In genomic region chr9:107633091-107633660, GRCm38 (mm10) we compare ENCODE assay signal across 8 mouse cellular contexts. TPM values are rescaled to one million over a fixed set of nuclear protein-coding genes. Genes with fewer than 3 reads are reported as not detected.
DNase-seq lines count a peak whose midpoint lies in the region; ATAC-seq and TF ChIP-seq lines count a peak whose summit lies in the region.

No protein-coding gene starts in this region.

- H3K27ac ChIP-seq in heart, embryonic 13.5 days (replicated peaks): peak overlapping the region; percentile 96
- H3K27ac ChIP-seq in kidney, postnatal 0 days: peak overlapping the region; percentile 92
- H3K27ac ChIP-seq in liver, embryonic 14.5 days: peak overlapping the region; percentile 74
- peak overlapping the region; percentile 88 for H3K27ac ChIP-seq in stomach, embryonic 15.5 days

- WGBS in heart, embryonic 13.5 days: 2% methylated on average over 33 of the region's 33 CpGs
- 2% methylated on average over 29 of the region's 33 CpGs for WGBS in kidney, postnatal 0 days
- under 1% methylated on average over 33 of the region's 33 CpGs for WGBS in liver, embryonic 14.5 days (ENCODE audit: insufficient replicate concordance)
- WGBS in stomach, embryonic 15.5 days: 2% methylated on average over 33 of the region's 33 CpGs

- ATAC-seq in heart, embryonic 13.5 days (ENCODE audit: extremely low read depth, insufficient number of reproducible peaks, low FRiP score, low TSS enrichment): peak; percentile 14; the same call in 1 of the 2 replicates
- no peak; the same call in 1 of the 2 replicates for ATAC-seq in kidney, postnatal 0 days (replicated peaks; ENCODE audit: low FRiP score, low read depth)
- ATAC-seq in liver, embryonic 14.5 days (ENCODE audit: insufficient read depth): peak; percentile 40
- ATAC-seq in stomach, embryonic 15.5 days (ENCODE audit: insufficient read depth, low FRiP score, low read depth): peak; percentile 28; the same call in 1 of the 2 replicates

- peaks cover 4% of the 10 kb centered on the region for H3K36me3 ChIP-seq in C2C12 (ENCODE audit: control insufficient read depth, insufficient read depth)
- H3K36me3 ChIP-seq in erythroblast, embryonic 14.5 days (ENCODE audit: control insufficient read depth): peaks cover 42% of the 10 kb centered on the region
- H3K36me3 ChIP-seq in heart, embryonic 13.5 days: peaks cover 31% of the 10 kb centered on the region; the same call in 1 of the 2 replicates
- no peaks in the 10 kb centered on the region for H3K36me3 ChIP-seq in kidney, postnatal 0 days (ENCODE audit: insufficient read depth, low read length)
- no peaks in the 10 kb centered on the region for H3K36me3 ChIP-seq in liver, embryonic 14.5 days (replicated peaks; ENCODE audit: control insufficient read depth, insufficient read depth, low read depth)
- 0 out of 2 replicates have a peak, but pooled peaks cover 3% of the 10 kb centered on the region for H3K36me3 ChIP-seq in stomach, embryonic 15.5 days

- H3K4me3 ChIP-seq in C2C12 (ENCODE audit: insufficient read depth, poor library complexity, severe bottlenecking): peak overlapping the region; percentile 82
- H3K4me3 ChIP-seq in erythroblast, embryonic 14.5 days (replicated peaks): peak overlapping the region; percentile 96
- peak overlapping the region; percentile 84 for H3K4me3 ChIP-seq in heart, embryonic 13.5 days
- peak overlapping the region; percentile 72 for H3K4me3 ChIP-seq in kidney, postnatal 0 days (replicated peaks; ENCODE audit: low read depth, low read length)
- peak overlapping the region; percentile 72 to 92 for H3K4me3 ChIP-seq in liver, embryonic 14.5 days (ENCODE audit: insufficient read depth in 1 of 2, low read depth in 2 of 2, low read length in 2 of 2)
- peak overlapping the region; percentile 86 for H3K4me3 ChIP-seq in stomach, embryonic 15.5 days (replicated peaks)

- peaks cover 53% of the 10 kb centered on the region for H3K79me3 ChIP-seq in C2C12 (ENCODE audit: low read depth)

- H3K79me2 ChIP-seq in C2C12 (ENCODE audit: control insufficient read depth, insufficient read depth): peaks cover 69% of the 10 kb centered on the region

- H3K4me2 ChIP-seq in heart, embryonic 13.5 days: peak overlapping the region; percentile 78
- H3K4me2 ChIP-seq in kidney, postnatal 0 days (ENCODE audit: low read length): peak overlapping the region; percentile 98
- peak overlapping the region; percentile 96 for H3K4me2 ChIP-seq in liver, embryonic 14.5 days (ENCODE audit: low read depth)
- peak overlapping the region; percentile 96 for H3K4me2 ChIP-seq in stomach, embryonic 15.5 days

- TF ChIP-seq EP300 in liver, embryonic 14.5 days (IDR thresholded peaks at IDR 0.05; ENCODE audit: low read depth): no peak

- peak; percentile 87 to 91 for DNase-seq in adrenal gland, postnatal 36 days
- DNase-seq in kidney, postnatal 0 days (ENCODE audit: low spot score): peak; percentile 93
- DNase-seq in liver, embryonic 14.5 days (ENCODE audit: low read depth in 3 of 3, low spot score in 3 of 3): peak in 2 of 3 experiments; percentile 69 to 71
- DNase-seq in naive thymus-derived CD4-positive, alpha-beta T cell, adult 2 months (ENCODE audit: low read depth): peak; percentile 90

- H3K9ac ChIP-seq in heart, embryonic 13.5 days: peak overlapping the region; percentile 95
- peak overlapping the region; percentile 91 for H3K9ac ChIP-seq in kidney, postnatal 0 days (ENCODE audit: low read depth, low read length)
- H3K9ac ChIP-seq in liver, embryonic 14.5 days (replicated peaks): peak overlapping the region; percentile 91
- peak overlapping the region; percentile 97 for H3K9ac ChIP-seq in stomach, embryonic 15.5 days

- no peak for TF ChIP-seq CTCF in C2C12 (IDR thresholded peaks at IDR 0.05; ENCODE audit: control insufficient read depth, insufficient read depth, insufficient read length)
- TF ChIP-seq CTCF in kidney, postnatal 0 days (IDR thresholded peaks at IDR 0.05; ENCODE audit: low read depth): no peak
- TF ChIP-seq CTCF in liver, embryonic 14.5 days (IDR thresholded peaks at IDR 0.05; ENCODE audit: low read depth): no peak

- no peaks in the 10 kb centered on the region for H3K27me3 ChIP-seq in C2C12 (ENCODE audit: control insufficient read depth, insufficient read depth, insufficient read length)
- H3K27me3 ChIP-seq in erythroblast, embryonic 14.5 days (ENCODE audit: control insufficient read depth): no peaks in the 10 kb centered on the region
- no peaks in the 10 kb centered on the region for H3K27me3 ChIP-seq in heart, embryonic 13.5 days (replicated peaks)
- H3K27me3 ChIP-seq in kidney, postnatal 0 days (ENCODE audit: insufficient read depth, low read length): no peaks in the 10 kb centered on the region
- no peaks in the 10 kb centered on the region for H3K27me3 ChIP-seq in liver, embryonic 14.5 days (ENCODE audit: control insufficient read depth, insufficient read depth, low read length)
- H3K27me3 ChIP-seq in stomach, embryonic 15.5 days (replicated peaks): no peaks in the 10 kb centered on the region

- H3K9me3 ChIP-seq in erythroblast, embryonic 14.5 days (ENCODE audit: control insufficient read depth, low read length): no peaks in the 10 kb centered on the region
- H3K9me3 ChIP-seq in heart, embryonic 13.5 days: no peaks in the 10 kb centered on the region
- H3K9me3 ChIP-seq in kidney, postnatal 0 days (replicated peaks; ENCODE audit: low read length): no peaks in the 10 kb centered on the region
- no peaks in the 10 kb centered on the region for H3K9me3 ChIP-seq in liver, embryonic 14.5 days (ENCODE audit: control insufficient read depth, low read length)
- no peaks in the 10 kb centered on the region for H3K9me3 ChIP-seq in stomach, embryonic 15.5 days

- H3ac ChIP-seq in C2C12 (ENCODE audit: control insufficient read depth, insufficient read length, low read depth): peak overlapping the region; percentile 83

- peaks cover 86% of the 10 kb centered on the region for H3K4me1 ChIP-seq in erythroblast, embryonic 14.5 days (ENCODE audit: control insufficient read depth)
- peaks cover 73% of the 10 kb centered on the region for H3K4me1 ChIP-seq in heart, embryonic 13.5 days
- H3K4me1 ChIP-seq in kidney, postnatal 0 days (replicated peaks; ENCODE audit: insufficient read depth, low read length): peaks cover 42% of the 10 kb centered on the region
- peaks cover 31 to 33% of the 10 kb centered on the region in 2 experiments for H3K4me1 ChIP-seq in liver, embryonic 14.5 days (replicated peaks; ENCODE audit: control insufficient read depth in 2 of 2, insufficient read depth in 2 of 2, low read length in 1 of 2)
- peaks cover 57% of the 10 kb centered on the region for H3K4me1 ChIP-seq in stomach, embryonic 15.5 days

RNA-seq across cellular contexts. Expression of gene Gnai2, which starts 2.0 kb away (rescaled TPM):
- polyA plus RNA-seq in C2C12 (2012; fragmentation: generic; extraction: Trizol): 449 TPM
- 100 to 1,000 TPM; 221 to 245 TPM for total RNA-seq in adrenal gland, postnatal 36 days (2021)
- 75.1 and 87.2 TPM in 2 replicates for polyA plus RNA-seq in erythroblast, embryonic 14.5 days (2012)
- polyA plus RNA-seq in heart, embryonic 13.5 days (2015; fragmentation: Nextera tagmentation; extraction: Ambion mirVana): 387 and 392 TPM in 2 replicates
- 351 and 359 TPM in 2 replicates for polyA plus RNA-seq in kidney, postnatal 0 days (2015; fragmentation: Nextera tagmentation; extraction: Ambion mirVana)
- polyA plus RNA-seq in liver, embryonic 14.5 days (2012; rRNA removed): 94.3 and 124 TPM in 2 replicates
- 137 and 138 TPM in 2 replicates for polyA plus RNA-seq in liver, embryonic 14.5 days (2014; fragmentation: Nextera tagmentation; extraction: Ambion mirVana)
- 355 and 371 TPM in 2 replicates for polyA plus RNA-seq in stomach, embryonic 15.5 days (2015; fragmentation: Nextera tagmentation; extraction: Ambion mirVana)

RNA-seq across cellular contexts. Expression of gene Sema3b, which starts 24.1 kb away (rescaled TPM):
- 13.7 TPM for polyA plus RNA-seq in C2C12 (2012; fragmentation: generic; extraction: Trizol)
- total RNA-seq in adrenal gland, postnatal 36 days (2021): 1 to 10 TPM; 4.6 to 8.4 TPM
- polyA plus RNA-seq in erythroblast, embryonic 14.5 days (2012): not detected in 2 replicates
- 9.9 and 11.8 TPM in 2 replicates for polyA plus RNA-seq in heart, embryonic 13.5 days (2015; fragmentation: Nextera tagmentation; extraction: Ambion mirVana)
- 30.5 and 33.3 TPM in 2 replicates for polyA plus RNA-seq in kidney, postnatal 0 days (2015; fragmentation: Nextera tagmentation; extraction: Ambion mirVana)
- polyA plus RNA-seq in liver, embryonic 14.5 days (2012; rRNA removed): 0.22 and 0.31 TPM in 2 replicates
- polyA plus RNA-seq in liver, embryonic 14.5 days (2014; fragmentation: Nextera tagmentation; extraction: Ambion mirVana): 0.25 and 0.33 TPM in 2 replicates
- polyA plus RNA-seq in stomach, embryonic 15.5 days (2015; fragmentation: Nextera tagmentation; extraction: Ambion mirVana): 13.2 and 16.5 TPM in 2 replicates

RNA-seq across cellular contexts. Expression of gene Slc38a3, which starts 36.2 kb away (rescaled TPM):
- 0.01 TPM for polyA plus RNA-seq in C2C12 (2012; fragmentation: generic; extraction: Trizol)
- total RNA-seq in adrenal gland, postnatal 36 days (2021): 1 to 10 TPM in 1 of 2 experiments, under 1 TPM in 1; 0.30 to 1.0 TPM
- 0.02 and 0.05 TPM in 2 replicates for polyA plus RNA-seq in erythroblast, embryonic 14.5 days (2012)
- 2.8 and 2.9 TPM in 2 replicates for polyA plus RNA-seq in heart, embryonic 13.5 days (2015; fragmentation: Nextera tagmentation; extraction: Ambion mirVana)
- polyA plus RNA-seq in kidney, postnatal 0 days (2015; fragmentation: Nextera tagmentation; extraction: Ambion mirVana): 12.9 and 14.7 TPM in 2 replicates
- polyA plus RNA-seq in liver, embryonic 14.5 days (2012; rRNA removed): 23.5 and 25.0 TPM in 2 replicates
- 15.7 and 19.7 TPM in 2 replicates for polyA plus RNA-seq in liver, embryonic 14.5 days (2014; fragmentation: Nextera tagmentation; extraction: Ambion mirVana)
- 19.5 and 28.6 TPM in 2 replicates for polyA plus RNA-seq in stomach, embryonic 15.5 days (2015; fragmentation: Nextera tagmentation; extraction: Ambion mirVana)

RNA-seq across cellular contexts. Expression of gene Ifrd2, which starts 45.7 kb away (rescaled TPM):
- 71.7 TPM for polyA plus RNA-seq in C2C12 (2012; fragmentation: generic; extraction: Trizol)
- total RNA-seq in adrenal gland, postnatal 36 days (2021): 10 to 100 TPM; 37.8 to 43.1 TPM
- polyA plus RNA-seq in erythroblast, embryonic 14.5 days (2012): 79.9 and 91.3 TPM in 2 replicates
- 35.7 and 41.3 TPM in 2 replicates for polyA plus RNA-seq in heart, embryonic 13.5 days (2015; fragmentation: Nextera tagmentation; extraction: Ambion mirVana)
- polyA plus RNA-seq in kidney, postnatal 0 days (2015; fragmentation: Nextera tagmentation; extraction: Ambion mirVana): 28.9 and 29.9 TPM in 2 replicates
- polyA plus RNA-seq in liver, embryonic 14.5 days (2012; rRNA removed): 113 and 135 TPM in 2 replicates
- polyA plus RNA-seq in liver, embryonic 14.5 days (2014; fragmentation: Nextera tagmentation; extraction: Ambion mirVana): 149 and 173 TPM in 2 replicates
- polyA plus RNA-seq in stomach, embryonic 15.5 days (2015; fragmentation: Nextera tagmentation; extraction: Ambion mirVana): 65.1 and 68.2 TPM in 2 replicates

RNA-seq across cellular contexts. Expression of gene Gnat1, which starts 46.3 kb away (rescaled TPM):
- 0.01 TPM for polyA plus RNA-seq in C2C12 (2012; fragmentation: generic; extraction: Trizol)
- total RNA-seq in adrenal gland, postnatal 36 days (2021): not detected
- polyA plus RNA-seq in erythroblast, embryonic 14.5 days (2012): not detected in 2 replicates
- 0.90 and 1.3 TPM in 2 replicates for polyA plus RNA-seq in heart, embryonic 13.5 days (2015; fragmentation: Nextera tagmentation; extraction: Ambion mirVana)
- 0.89 and 1.2 TPM in 2 replicates for polyA plus RNA-seq in kidney, postnatal 0 days (2015; fragmentation: Nextera tagmentation; extraction: Ambion mirVana)
- not detected in 2 replicates for polyA plus RNA-seq in liver, embryonic 14.5 days (2012; rRNA removed)
- 0.62 and 0.76 TPM in 2 replicates for polyA plus RNA-seq in liver, embryonic 14.5 days (2014; fragmentation: Nextera tagmentation; extraction: Ambion mirVana)
- polyA plus RNA-seq in stomach, embryonic 15.5 days (2015; fragmentation: Nextera tagmentation; extraction: Ambion mirVana): 1.1 and 1.9 TPM in 2 replicates
